Mouse (Mus musculus): ENCODE measurements around the gene Wdr60. TPM values are rescaled to one million over a fixed set of nuclear protein-coding genes. Genes with fewer than 3 reads are reported as not detected.

Gene Wdr60
- total RNA-seq, 1 experiment from 2014 or later = 14.1 TPM

- no peak for DNase-seq
Measured at GRCm38 (mm10) chr12:116182376-116182775, 80.4 kb downstream of the Wdr60 start.

GRCm38 (mm10) chr12:116181436-116182050, 81.3 kb downstream of the Wdr60 start:
- DNase-seq = peak; percentile 13

GRCm38 (mm10) chr12:116176930-116177329, 85.9 kb downstream of the Wdr60 start:
- peak; percentile 20 for DNase-seq

- no peak for DNase-seq
Measured at GRCm38 (mm10) chr12:116169666-116170065, 93.2 kb downstream of the Wdr60 start.

GRCm38 (mm10) chr12:116165368-116165767, 97.5 kb downstream of the Wdr60 start:
- DNase-seq = no peak

- no peak for DNase-seq
Measured at GRCm38 (mm10) chr12:116159695-116160094, 103.1 kb downstream of the Wdr60 start.

GRCm38 (mm10) chr12:116159223-116159622, 103.6 kb downstream of the Wdr60 start:
- DNase-seq = no peak

GRCm38 (mm10) chr12:116156792-116157532, 105.9 kb downstream of the Wdr60 start:
- no peak for DNase-seq

Small RNA genes lying within 50 kb of the gene (microRNA-seq; reads per million reads assigned to microRNA genes)
- gene Gm23190 = 0 reads per million in 2 experiments

Other genes with a start within 250 kb of the Wdr60 start
- 31.9 and 39.7 TPM in 2 replicates for gene Zfp386, start 215.3 kb downstream of the Wdr60 start, total RNA-seq (2021)
- gene Vipr2, start 185.3 kb downstream of the Wdr60 start, total RNA-seq (2021) = 0.09 TPM in 1 of 2 replicates, not detected in the other
- not detected in 2 replicates for gene Gm11027, start 12.4 kb upstream of the Wdr60 start, total RNA-seq (2021)
- gene Esyt2, start 18.2 kb upstream of the Wdr60 start, total RNA-seq (2021) = 60.9 and 71.7 TPM in 2 replicates
- 10.8 and 14.1 TPM in 2 replicates for gene Ncapg2, start 142.4 kb upstream of the Wdr60 start, total RNA-seq (2021)
- 15.1 and 21.7 TPM in 2 replicates for gene Ptprn2, start 222.7 kb upstream of the Wdr60 start, total RNA-seq (2021)

All from adrenal gland, postnatal 25 days (tissue).